Mouse (Mus musculus) adrenal gland, postnatal 0 days (tissue): Measurements from ENCODE around the gene Fam24b. TPM values are rescaled to one million over a fixed set of nuclear protein-coding genes. Genes with fewer than 3 reads are reported as not detected.

Experiments used
- polyA plus RNA-seq: library from polyadenylated mRNA; unstranded; fragments of >200 nt; fragmentation: Nextera tagmentation; extraction: Ambion mirVana; gene quantifications from 2 replicates; pipeline ENCODE4 v1.2.1, GENCODE M21; 2015

The Fam24b gene
- polyA plus RNA-seq: not detected in 2 replicates

DNA sequence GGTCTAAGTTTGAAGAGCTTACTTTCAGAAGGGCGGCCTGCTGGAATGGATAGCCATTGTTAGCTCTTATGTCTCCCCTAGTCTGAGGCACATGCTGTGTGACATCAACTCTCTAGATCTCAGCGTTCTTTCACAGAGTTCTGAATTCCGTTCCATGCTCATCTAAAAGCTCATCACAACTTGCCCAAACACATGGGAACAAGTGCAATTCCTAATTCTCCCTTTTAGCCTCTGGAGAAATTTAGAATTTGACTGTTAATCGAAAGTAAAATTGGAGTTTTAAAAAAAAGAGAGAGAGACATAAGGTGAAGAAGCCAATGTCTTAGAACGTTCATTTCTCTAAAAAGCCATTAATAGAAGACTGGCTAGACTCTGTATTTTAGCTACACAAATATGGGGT is at the start of gene Fam24b:
Fam24b (minus strand) TSS at position 101 of the 400 bp plus-strand sequence.

DNA sequence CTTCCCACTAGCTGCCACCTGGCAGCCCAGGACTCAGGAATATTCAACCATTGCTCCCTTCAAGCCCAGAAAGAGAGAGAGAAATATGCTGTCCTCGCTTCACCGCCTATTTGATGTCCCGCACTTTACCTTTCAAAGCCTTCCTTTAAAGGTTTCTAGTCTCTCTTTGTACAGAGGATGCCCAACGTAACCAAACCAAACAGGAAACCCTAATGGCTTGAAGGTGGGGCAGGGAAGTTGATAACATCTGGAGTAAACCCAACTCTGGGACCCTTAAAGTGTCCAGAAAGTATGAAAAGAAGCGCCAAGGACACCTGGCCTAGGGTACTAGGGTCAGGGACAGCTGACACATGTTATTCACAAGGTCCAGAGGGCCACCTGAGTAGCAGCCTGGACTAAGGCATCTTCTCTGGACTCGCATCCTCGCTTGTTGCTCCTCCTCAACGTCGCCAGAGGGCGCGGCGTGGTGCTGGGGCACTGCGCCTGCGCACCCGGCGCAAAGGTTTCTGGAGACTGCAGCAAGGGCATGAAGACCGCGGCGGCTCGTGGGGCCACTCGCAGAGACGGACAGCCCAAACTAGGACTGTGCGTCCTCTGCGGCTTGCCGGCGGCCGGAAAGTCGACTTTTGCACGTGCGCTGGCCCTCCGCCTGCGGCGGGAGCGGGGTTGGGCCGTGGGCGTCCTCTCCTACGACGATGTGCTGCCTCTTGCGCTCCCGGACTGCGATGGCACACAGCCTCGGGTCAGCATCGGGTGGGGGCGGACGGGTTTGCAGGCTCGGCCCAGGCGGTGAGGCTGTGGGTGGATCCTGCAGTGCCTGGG is 41.5 kb upstream of the Fam24b start, which contains the start of gene Pstk:
Pstk (plus strand) TSS at position 494 of the 822 bp plus-strand sequence.

DNA sequence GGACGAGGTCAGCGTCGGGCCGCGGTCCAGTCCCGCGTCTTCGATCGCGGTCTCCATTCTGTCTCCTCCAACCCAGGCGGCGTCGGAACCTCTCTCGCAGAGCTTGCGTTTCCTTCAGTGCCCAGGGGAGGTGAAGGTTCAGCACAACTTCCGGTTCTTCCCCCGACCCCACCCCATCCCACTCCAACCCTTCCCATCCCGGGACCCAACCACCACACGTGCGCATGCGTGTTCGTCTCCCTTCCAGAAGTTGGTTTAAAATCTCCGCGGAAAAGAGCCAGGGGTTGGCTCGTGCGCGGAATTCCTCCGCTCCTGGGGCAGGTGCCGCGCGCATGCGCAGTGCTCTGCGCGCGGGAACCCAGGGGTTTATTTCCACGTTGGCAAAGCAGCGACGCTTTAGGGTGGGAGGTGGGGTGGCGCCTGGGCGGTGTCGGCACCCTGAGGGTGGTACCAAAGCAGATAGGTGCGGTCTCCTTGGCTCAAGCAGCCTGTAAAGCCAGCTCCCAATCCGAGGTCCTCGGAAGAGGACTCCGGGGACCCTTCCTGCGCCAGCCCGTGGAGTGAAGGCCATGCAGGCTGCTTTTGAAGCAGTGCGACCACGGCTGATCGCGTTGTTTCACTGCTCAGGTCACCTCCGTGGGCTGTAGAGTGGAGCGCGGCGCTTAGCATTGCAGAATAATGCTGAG is 33.4 kb upstream of the Fam24b start, which contains the start of gene 2310057M21Rik:
2310057M21Rik (minus strand) TSS at position 145 of the 686 bp plus-strand sequence.

DNA sequence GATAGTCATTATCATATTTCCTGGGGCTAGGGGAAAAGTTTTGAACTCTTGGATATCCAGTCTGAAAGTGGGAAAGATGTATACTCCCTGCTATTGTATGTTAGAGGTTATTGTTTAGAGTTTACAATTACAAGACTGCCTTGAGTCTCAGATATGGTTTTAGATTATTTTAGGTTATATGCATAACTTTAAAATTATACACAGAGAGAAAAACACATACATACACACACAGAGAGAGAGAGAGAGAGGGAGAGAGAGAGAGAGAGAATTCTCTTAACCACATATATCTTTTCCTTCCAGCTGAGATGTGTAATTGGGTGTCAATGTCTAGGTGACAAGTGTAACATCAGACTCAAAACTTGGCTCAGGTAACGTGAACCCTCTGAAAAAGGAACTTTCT is 4.2 kb upstream of the Fam24b start, which contains the start of gene Fam24a:
Fam24a (plus strand) TSS at position 301 of the 400 bp plus-strand sequence.

DNA sequence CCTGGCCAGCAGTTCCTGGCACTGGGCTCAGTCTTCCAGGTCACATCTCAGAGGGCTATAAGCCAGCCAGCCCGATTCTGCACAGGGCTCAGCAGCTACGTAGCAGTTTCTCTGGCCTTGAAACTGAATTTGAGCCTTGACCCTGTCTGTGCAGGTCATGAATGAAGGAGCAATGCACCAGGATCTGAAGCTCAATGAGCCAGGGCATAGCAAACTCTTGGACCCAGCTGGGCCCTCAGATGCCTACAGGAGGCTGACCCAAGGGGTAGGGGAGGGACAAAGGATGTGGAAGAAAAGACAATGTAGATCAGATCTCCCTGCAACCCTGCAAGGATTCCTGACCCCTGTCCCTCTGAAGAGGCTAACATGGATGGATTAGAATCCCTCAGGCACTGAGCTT is 7.1 kb downstream of the Fam24b start, which contains the start of gene Cuzd1:
Cuzd1 (minus strand) TSS at position 101 of the 400 bp plus-strand sequence.

Other genes with a start within 250 kb of the Fam24b start
- gene 4933402N03Rik, start 183.2 kb downstream of the Fam24b start, polyA plus RNA-seq: not detected in 2 replicates
- gene 5430419D17Rik, start 155.1 kb downstream of the Fam24b start, polyA plus RNA-seq: not detected in 2 replicates
- gene Cuzd1, start 7.2 kb downstream of the Fam24b start, polyA plus RNA-seq: not detected in 2 replicates
- not detected in 2 replicates for gene Fam24a, start 4.3 kb upstream of the Fam24b start, polyA plus RNA-seq
- 8.2 and 10.8 TPM in 2 replicates for gene 2310057M21Rik, start 33.2 kb upstream of the Fam24b start, polyA plus RNA-seq
- gene Pstk, start 41.6 kb upstream of the Fam24b start, polyA plus RNA-seq: 54.3 and 55.1 TPM in 2 replicates
- gene Ikzf5, start 81.0 kb upstream of the Fam24b start, polyA plus RNA-seq: 5.2 and 6.2 TPM in 2 replicates
- 91.0 and 185 TPM in 2 replicates for gene Acadsb, start 81.1 kb upstream of the Fam24b start, polyA plus RNA-seq
- gene Hmx3, start 213.4 kb upstream of the Fam24b start, polyA plus RNA-seq: not detected in 2 replicates
- gene Hmx2, start 219.3 kb upstream of the Fam24b start, polyA plus RNA-seq: not detected in 2 replicates
- gene Bub3, start 230.7 kb upstream of the Fam24b start, polyA plus RNA-seq: 101 and 117 TPM in 2 replicates